Mouse (Mus musculus): ENCODE measurements at regions not wholly inside any gene's neighbourhood (a gene's known extent, or its start where the extent isn't known, plus 50 kb on each side); places are given as distances from the start of the nearest gene placed in this dataset.
A peak's percentile ranks its signal among the peaks of the same experiment; 100 is the strongest.

- TF ChIP-seq EP300 (IDR thresholded peaks at IDR 0.05; ENCODE audit: insufficient read depth, low read depth, low read length) (no peak), CTCF (IDR thresholded peaks at IDR 0.05; ENCODE audit: low read depth, low read length) (no peak), POLR2A (IDR thresholded peaks at IDR 0.05; ENCODE audit: insufficient read depth, low read length) (no peak)
- no peaks in the 10 kb centered on the region for H3K4me1 ChIP-seq (ENCODE audit: control insufficient read depth, insufficient read depth, low read length)
- H3K27me3 ChIP-seq (ENCODE audit: control insufficient read depth, insufficient read depth, low read length, poor library complexity, severe bottlenecking) = no peaks in the 10 kb centered on the region
- no peaks in the 10 kb centered on the region for H3K9me3 ChIP-seq (replicated peaks; ENCODE audit: control insufficient read depth, insufficient read depth, low read length, poor library complexity, severe bottlenecking)
- H3K4me3 ChIP-seq (ENCODE audit: low read depth, low read length) = no peak overlapping the region
- no peak overlapping the region for H3K9ac ChIP-seq (ENCODE audit: low read depth, poor library complexity, severe bottlenecking)
- H3K36me3 ChIP-seq (ENCODE audit: control insufficient read depth, insufficient read depth, low read length, poor library complexity, severe bottlenecking) = no peaks in the 10 kb centered on the region
- H3K27ac ChIP-seq (ENCODE audit: insufficient read depth, low read length) = no peak overlapping the region
These were observed 108.8 kb downstream of the 3100002H09Rik start for GRCm38 (mm10) chr4:124501785-124502184.

- no peaks in the 10 kb centered on the region for H3K27me3 ChIP-seq (ENCODE audit: control insufficient read depth, insufficient read depth, low read length, poor library complexity, severe bottlenecking)
- no peak overlapping the region for H3K9ac ChIP-seq (ENCODE audit: low read depth, poor library complexity, severe bottlenecking)
- H3K9me3 ChIP-seq (replicated peaks; ENCODE audit: control insufficient read depth, insufficient read depth, low read length, poor library complexity, severe bottlenecking) = no peaks in the 10 kb centered on the region
- TF ChIP-seq EP300 (IDR thresholded peaks at IDR 0.05; ENCODE audit: insufficient read depth, low read depth, low read length) (no peak), CTCF (IDR thresholded peaks at IDR 0.05; ENCODE audit: low read depth, low read length) (no peak), POLR2A (IDR thresholded peaks at IDR 0.05; ENCODE audit: insufficient read depth, low read length) (no peak)
- no peaks in the 10 kb centered on the region for H3K36me3 ChIP-seq (ENCODE audit: control insufficient read depth, insufficient read depth, low read length, poor library complexity, severe bottlenecking)
- H3K4me1 ChIP-seq (ENCODE audit: control insufficient read depth, insufficient read depth, low read length) = peaks cover 2% of the 10 kb centered on the region
- H3K27ac ChIP-seq (ENCODE audit: insufficient read depth, low read length) = no peak overlapping the region
- no peak overlapping the region for H3K4me3 ChIP-seq (ENCODE audit: low read depth, low read length)
These were observed 112.6 kb downstream of the 3100002H09Rik start for GRCm38 (mm10) chr4:124498043-124498442.

- H3K4me3 ChIP-seq (ENCODE audit: low read depth, low read length) = no peak overlapping the region
- H3K27ac ChIP-seq (ENCODE audit: insufficient read depth, low read length) = peak overlapping the region; percentile 47; the same call in 1 of the 2 replicates
- peaks cover 10% of the 10 kb centered on the region for H3K4me1 ChIP-seq (ENCODE audit: control insufficient read depth, insufficient read depth, low read length)
- TF ChIP-seq CTCF (IDR thresholded peaks at IDR 0.05; ENCODE audit: low read depth, low read length) (no peak), EP300 (IDR thresholded peaks at IDR 0.05; ENCODE audit: insufficient read depth, low read depth, low read length) (peak; percentile 89), POLR2A (IDR thresholded peaks at IDR 0.05; ENCODE audit: insufficient read depth, low read length) (no peak)
- H3K9ac ChIP-seq (ENCODE audit: low read depth, poor library complexity, severe bottlenecking) = no peak overlapping the region
- H3K9me3 ChIP-seq (replicated peaks; ENCODE audit: control insufficient read depth, insufficient read depth, low read length, poor library complexity, severe bottlenecking) = no peaks in the 10 kb centered on the region; the same call in 1 of the 2 replicates
- no peaks in the 10 kb centered on the region for H3K36me3 ChIP-seq (ENCODE audit: control insufficient read depth, insufficient read depth, low read length, poor library complexity, severe bottlenecking)
- no peaks in the 10 kb centered on the region for H3K27me3 ChIP-seq (ENCODE audit: control insufficient read depth, insufficient read depth, low read length, poor library complexity, severe bottlenecking)
These were observed 124.5 kb downstream of the 3100002H09Rik start for GRCm38 (mm10) chr4:124485941-124486581.

GRCm38 (mm10) chr4:124484613-124485586 lies 125.7 kb downstream of the 3100002H09Rik start:
- H3K36me3 ChIP-seq (ENCODE audit: control insufficient read depth, insufficient read depth, low read length, poor library complexity, severe bottlenecking) = no peaks in the 10 kb centered on the region
- peak overlapping the region; percentile 30 for H3K27ac ChIP-seq (ENCODE audit: insufficient read depth, low read length)
- peaks cover 10% of the 10 kb centered on the region for H3K4me1 ChIP-seq (ENCODE audit: control insufficient read depth, insufficient read depth, low read length)
- no peak for TF ChIP-seq EP300 (IDR thresholded peaks at IDR 0.05; ENCODE audit: insufficient read depth, low read depth, low read length)
- TF ChIP-seq CTCF (IDR thresholded peaks at IDR 0.05; ENCODE audit: low read depth, low read length) = no peak
- no peak for TF ChIP-seq POLR2A (IDR thresholded peaks at IDR 0.05; ENCODE audit: insufficient read depth, low read length)
- H3K9ac ChIP-seq (ENCODE audit: low read depth, poor library complexity, severe bottlenecking) = no peak overlapping the region
- H3K4me3 ChIP-seq (ENCODE audit: low read depth, low read length) = no peak overlapping the region
- no peaks in the 10 kb centered on the region; the same call in 1 of the 2 replicates for H3K9me3 ChIP-seq (replicated peaks; ENCODE audit: control insufficient read depth, insufficient read depth, low read length, poor library complexity, severe bottlenecking)
- no peaks in the 10 kb centered on the region for H3K27me3 ChIP-seq (ENCODE audit: control insufficient read depth, insufficient read depth, low read length, poor library complexity, severe bottlenecking)

GRCm38 (mm10) chr4:124477870-124478301 lies 132.7 kb downstream of the 3100002H09Rik start:
- peaks cover 5% of the 10 kb centered on the region for H3K4me1 ChIP-seq (ENCODE audit: control insufficient read depth, insufficient read depth, low read length)
- H3K4me3 ChIP-seq (ENCODE audit: low read depth, low read length) = no peak overlapping the region
- no peaks in the 10 kb centered on the region for H3K9me3 ChIP-seq (replicated peaks; ENCODE audit: control insufficient read depth, insufficient read depth, low read length, poor library complexity, severe bottlenecking)
- H3K36me3 ChIP-seq (ENCODE audit: control insufficient read depth, insufficient read depth, low read length, poor library complexity, severe bottlenecking) = no peaks in the 10 kb centered on the region
- TF ChIP-seq CTCF (IDR thresholded peaks at IDR 0.05; ENCODE audit: low read depth, low read length) (no peak), EP300 (IDR thresholded peaks at IDR 0.05; ENCODE audit: insufficient read depth, low read depth, low read length) (peak; percentile 32; the same call in 1 of the 2 replicates), POLR2A (IDR thresholded peaks at IDR 0.05; ENCODE audit: insufficient read depth, low read length) (no peak)
- no peak overlapping the region for H3K27ac ChIP-seq (ENCODE audit: insufficient read depth, low read length)
- H3K9ac ChIP-seq (ENCODE audit: low read depth, poor library complexity, severe bottlenecking) = no peak overlapping the region
- no peaks in the 10 kb centered on the region for H3K27me3 ChIP-seq (ENCODE audit: control insufficient read depth, insufficient read depth, low read length, poor library complexity, severe bottlenecking)

All from ES-Bruce4 (cell line).